Mouse (Mus musculus): ENCODE measurements around the gene Megf8. TPM values are rescaled to one million over a fixed set of nuclear protein-coding genes. Genes with fewer than 3 reads are reported as not detected.

Gene Megf8
- polyA plus RNA-seq, 1 experiment from 2014 or later = 5.6 TPM

DNA sequence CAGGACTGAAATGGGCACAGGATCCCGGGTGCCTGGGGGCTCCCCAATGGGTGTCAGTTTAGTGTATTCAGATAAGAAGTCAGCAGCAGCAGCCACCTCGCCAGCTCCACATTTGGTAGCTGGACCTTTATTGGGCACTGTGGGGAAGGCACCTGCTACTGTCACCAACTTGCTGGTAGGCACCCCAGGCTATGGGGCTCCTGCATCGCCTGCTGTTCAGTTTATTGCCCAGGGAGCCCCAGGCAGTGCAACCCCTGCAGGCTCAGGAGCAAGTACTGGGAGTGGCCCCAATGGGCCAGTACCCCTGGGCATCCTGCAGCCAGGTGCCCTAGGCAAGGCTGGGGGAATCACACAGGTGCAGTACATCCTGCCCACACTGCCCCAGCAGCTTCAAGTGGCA, 28.2 kb upstream of the Megf8 start:
- TF ChIP-seq CTCF (IDR thresholded peaks at IDR 0.05) (no peak), EP300 (IDR thresholded peaks at IDR 0.05) (no peak)
- no peak overlapping the region for H3K9ac ChIP-seq (replicated peaks; ENCODE audit: low read depth)
- 91% methylated on average over 3 of the region's 3 CpGs for WGBS

DNA sequence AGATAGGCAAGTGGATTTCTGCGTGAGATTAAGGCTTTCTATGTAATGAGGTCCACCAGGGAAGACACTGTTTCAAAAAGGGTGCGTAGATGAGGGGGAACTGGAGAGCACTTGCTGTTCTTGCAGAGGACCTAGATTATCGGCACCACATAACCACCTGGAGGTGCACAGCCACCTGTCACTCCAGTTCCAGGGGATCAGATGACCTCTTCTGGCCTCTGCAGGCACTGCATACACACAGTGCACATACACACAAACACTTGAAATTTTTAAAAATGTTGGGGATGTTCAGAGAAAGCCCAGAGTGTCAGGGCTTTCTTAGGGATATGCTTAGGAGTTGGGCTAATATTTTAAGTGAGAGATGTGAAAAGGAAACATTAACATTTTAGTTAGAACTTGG, 27.0 kb upstream of the Megf8 start:
- no peaks in the 10 kb centered on the region for H3K4me1 ChIP-seq (ENCODE audit: insufficient read depth, low read depth, low read length)
- H3K4me2 ChIP-seq (replicated peaks; ENCODE audit: low read depth, low read length) = no peak overlapping the region
- H3K4me3 ChIP-seq (ENCODE audit: low read depth, low read length) = no peak overlapping the region
- ATAC-seq (no peak), DNase-seq (ENCODE audit: low spot score) (no peak)
- no peaks in the 10 kb centered on the region for H3K9me3 ChIP-seq (ENCODE audit: low read length)
- WGBS = 96% methylated on average over 3 of the region's 3 CpGs
- H3K27ac ChIP-seq (ENCODE audit: low read length) = no peak overlapping the region
- TF ChIP-seq EP300 (IDR thresholded peaks at IDR 0.05) = no peak
- peak; percentile 38; the same call in 1 of the 2 replicates for TF ChIP-seq CTCF (IDR thresholded peaks at IDR 0.05)
- no peaks in the 10 kb centered on the region for H3K27me3 ChIP-seq (replicated peaks; ENCODE audit: insufficient read depth, low read length)
- no peak overlapping the region for H3K9ac ChIP-seq (replicated peaks; ENCODE audit: low read depth)
- peaks cover 68% of the 10 kb centered on the region for H3K36me3 ChIP-seq (ENCODE audit: insufficient read depth, low read length)

More for the DNA sequence above, 28.2 kb upstream of the Megf8 start:
- DNase-seq (ENCODE audit: low spot score) = no peak
- ATAC-seq = no peak
- peaks cover 68% of the 10 kb centered on the region for H3K36me3 ChIP-seq (ENCODE audit: insufficient read depth, low read length)
- no peak overlapping the region for H3K4me2 ChIP-seq (replicated peaks; ENCODE audit: low read depth, low read length)
- H3K4me3 ChIP-seq (ENCODE audit: low read depth, low read length) = no peak overlapping the region
- H3K27me3 ChIP-seq (replicated peaks; ENCODE audit: insufficient read depth, low read length) = no peaks in the 10 kb centered on the region
- peaks cover 4% of the 10 kb centered on the region; the same call in 1 of the 2 replicates for H3K4me1 ChIP-seq (ENCODE audit: insufficient read depth, low read depth, low read length)
- H3K27ac ChIP-seq (ENCODE audit: low read length) = no peak overlapping the region
- no peaks in the 10 kb centered on the region for H3K9me3 ChIP-seq (ENCODE audit: low read length)

DNA sequence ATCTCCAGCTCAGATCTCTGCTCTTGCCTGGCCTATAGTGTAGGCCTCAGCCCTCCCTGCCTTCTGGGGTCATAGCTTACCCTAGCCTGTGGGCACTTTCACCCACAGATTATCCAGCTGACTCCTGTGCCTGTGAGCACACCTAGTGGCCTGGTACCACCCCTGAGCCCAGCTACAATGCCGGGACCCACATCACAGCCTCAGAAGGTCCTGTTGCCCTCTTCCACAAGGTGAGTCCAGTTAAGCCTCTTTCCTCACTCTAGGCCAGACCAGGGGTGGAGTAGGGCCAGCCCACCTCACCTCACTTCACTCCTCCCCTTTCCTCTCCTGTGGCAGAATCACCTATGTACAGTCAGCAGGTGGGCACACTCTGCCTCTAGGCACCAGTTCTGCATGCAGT, 26.5 kb upstream of the Megf8 start:
- Histone ChIP-seq H3K9ac (replicated peaks; ENCODE audit: low read depth) (no peak overlapping the region), H3K9me3 (ENCODE audit: low read length) (no peaks in the 10 kb centered on the region), H3K4me3 (ENCODE audit: low read depth, low read length) (no peak overlapping the region), H3K27me3 (replicated peaks; ENCODE audit: insufficient read depth, low read length) (no peaks in the 10 kb centered on the region), H3K27ac (ENCODE audit: low read length) (no peak overlapping the region), H3K4me2 (replicated peaks; ENCODE audit: low read depth, low read length) (no peak overlapping the region), H3K4me1 (ENCODE audit: insufficient read depth, low read depth, low read length) (no peaks in the 10 kb centered on the region), H3K36me3 (ENCODE audit: insufficient read depth, low read length) (peaks cover 63% of the 10 kb centered on the region)
- no peak for TF ChIP-seq CTCF (IDR thresholded peaks at IDR 0.05)
- TF ChIP-seq EP300 (IDR thresholded peaks at IDR 0.05) = no peak
- ATAC-seq (peak; percentile 6; the same call in 1 of the 2 replicates), DNase-seq (ENCODE audit: low spot score) (no peak)
- 84% methylated on average over 1 of the region's 1 CpGs for WGBS

DNA sequence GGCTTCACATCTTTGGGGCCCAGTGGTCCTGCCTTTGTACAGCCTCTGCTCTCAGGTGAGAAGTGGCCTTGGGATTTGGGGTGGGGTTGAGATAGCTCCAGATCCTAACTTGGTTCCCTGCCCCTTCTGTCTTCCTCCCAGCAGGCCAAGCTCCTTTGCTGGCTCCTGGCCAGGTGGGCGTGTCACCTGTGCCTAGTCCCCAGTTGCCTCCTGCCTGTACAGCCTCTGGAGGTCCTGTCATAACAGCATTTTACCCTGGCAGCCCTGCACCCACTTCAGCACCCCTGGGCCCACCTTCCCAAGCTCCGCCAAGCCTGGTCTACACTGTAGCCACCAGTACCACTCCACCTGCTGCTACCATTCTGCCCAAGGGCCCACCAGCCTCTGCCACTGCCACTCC, 26.1 kb upstream of the Megf8 start:
- Histone ChIP-seq H3K27ac (ENCODE audit: low read length) (no peak overlapping the region), H3K27me3 (replicated peaks; ENCODE audit: insufficient read depth, low read length) (no peaks in the 10 kb centered on the region), H3K9me3 (ENCODE audit: low read length) (no peaks in the 10 kb centered on the region), H3K9ac (replicated peaks; ENCODE audit: low read depth) (no peak overlapping the region), H3K4me3 (ENCODE audit: low read depth, low read length) (no peak overlapping the region), H3K36me3 (ENCODE audit: insufficient read depth, low read length) (peaks cover 59% of the 10 kb centered on the region), H3K4me2 (replicated peaks; ENCODE audit: low read depth, low read length) (no peak overlapping the region), H3K4me1 (ENCODE audit: insufficient read depth, low read depth, low read length) (no peaks in the 10 kb centered on the region)
- TF ChIP-seq CTCF (IDR thresholded peaks at IDR 0.05) (no peak), EP300 (IDR thresholded peaks at IDR 0.05) (no peak)
- ATAC-seq (peak; percentile 27), DNase-seq (ENCODE audit: low spot score) (no peak)
- 68% methylated on average over 2 of the region's 2 CpGs for WGBS

GRCm38 (mm10) chr7:25292107-25292506, 24.9 kb upstream of the Megf8 start:
- Histone ChIP-seq H3K4me2 (replicated peaks; ENCODE audit: low read depth, low read length) (no peak overlapping the region), H3K4me1 (ENCODE audit: insufficient read depth, low read depth, low read length) (0 out of 2 replicates have a peak, but pooled peaks cover 2% of the 10 kb centered on the region), H3K4me3 (ENCODE audit: low read depth, low read length) (no peak overlapping the region), H3K36me3 (ENCODE audit: insufficient read depth, low read length) (peaks cover 52% of the 10 kb centered on the region), H3K27ac (ENCODE audit: low read length) (no peak overlapping the region), H3K27me3 (replicated peaks; ENCODE audit: insufficient read depth, low read length) (no peaks in the 10 kb centered on the region), H3K9ac (replicated peaks; ENCODE audit: low read depth) (no peak overlapping the region), H3K9me3 (ENCODE audit: low read length) (no peaks in the 10 kb centered on the region)
- TF ChIP-seq EP300 (IDR thresholded peaks at IDR 0.05) = no peak
- TF ChIP-seq CTCF (IDR thresholded peaks at IDR 0.05) = no peak
- WGBS = 53% methylated on average over 7 of the region's 7 CpGs
- ATAC-seq = no peak
- no peak for DNase-seq (ENCODE audit: low spot score)

DNA sequence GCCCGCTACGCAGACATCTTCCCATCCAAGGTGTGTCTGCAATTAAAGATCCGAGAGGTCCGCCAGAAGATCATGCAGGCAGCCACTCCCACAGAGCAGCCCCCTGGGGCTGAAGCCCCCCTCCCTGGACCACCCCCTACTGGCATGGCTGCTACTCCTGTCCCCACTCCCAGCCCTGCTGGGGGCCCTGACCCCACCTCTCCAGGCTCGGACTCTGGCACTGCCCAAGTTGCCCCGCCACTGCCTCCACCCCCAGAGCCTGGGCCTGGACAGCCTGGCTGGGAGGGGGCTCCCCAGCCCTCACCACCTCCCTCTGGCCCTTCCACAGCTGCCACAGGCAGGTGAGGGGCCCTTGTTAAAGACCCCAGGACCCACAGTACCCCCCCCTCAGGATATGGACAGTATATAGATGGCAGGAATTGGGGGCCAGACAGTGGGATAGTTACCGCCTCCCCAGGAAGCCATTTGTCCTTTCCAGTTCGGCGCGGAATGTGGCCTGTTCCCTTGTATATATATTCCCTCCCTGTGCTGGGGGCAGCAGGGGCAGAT, 23.7 kb upstream of the Megf8 start:
- Histone ChIP-seq H3K4me1 (ENCODE audit: insufficient read depth, low read depth, low read length) (0 out of 2 replicates have a peak, but pooled peaks cover 3% of the 10 kb centered on the region), H3K4me3 (ENCODE audit: low read depth, low read length) (no peak overlapping the region), H3K4me2 (replicated peaks; ENCODE audit: low read depth, low read length) (no peak overlapping the region), H3K36me3 (ENCODE audit: insufficient read depth, low read length) (peaks cover 43% of the 10 kb centered on the region), H3K27ac (ENCODE audit: low read length) (no peak overlapping the region), H3K27me3 (replicated peaks; ENCODE audit: insufficient read depth, low read length) (no peaks in the 10 kb centered on the region), H3K9me3 (ENCODE audit: low read length) (no peaks in the 10 kb centered on the region), H3K9ac (replicated peaks; ENCODE audit: low read depth) (no peak overlapping the region)
- 70% methylated on average over 10 of the region's 10 CpGs for WGBS
- no peak for ATAC-seq
- no peak for DNase-seq (ENCODE audit: low spot score)
- TF ChIP-seq EP300 (IDR thresholded peaks at IDR 0.05) (no peak), CTCF (IDR thresholded peaks at IDR 0.05) (no peak)

Measured in lung, postnatal 0 days (tissue).